8 mouse cellular contexts compared by ENCODE assay signal in the genomic region with DNA sequence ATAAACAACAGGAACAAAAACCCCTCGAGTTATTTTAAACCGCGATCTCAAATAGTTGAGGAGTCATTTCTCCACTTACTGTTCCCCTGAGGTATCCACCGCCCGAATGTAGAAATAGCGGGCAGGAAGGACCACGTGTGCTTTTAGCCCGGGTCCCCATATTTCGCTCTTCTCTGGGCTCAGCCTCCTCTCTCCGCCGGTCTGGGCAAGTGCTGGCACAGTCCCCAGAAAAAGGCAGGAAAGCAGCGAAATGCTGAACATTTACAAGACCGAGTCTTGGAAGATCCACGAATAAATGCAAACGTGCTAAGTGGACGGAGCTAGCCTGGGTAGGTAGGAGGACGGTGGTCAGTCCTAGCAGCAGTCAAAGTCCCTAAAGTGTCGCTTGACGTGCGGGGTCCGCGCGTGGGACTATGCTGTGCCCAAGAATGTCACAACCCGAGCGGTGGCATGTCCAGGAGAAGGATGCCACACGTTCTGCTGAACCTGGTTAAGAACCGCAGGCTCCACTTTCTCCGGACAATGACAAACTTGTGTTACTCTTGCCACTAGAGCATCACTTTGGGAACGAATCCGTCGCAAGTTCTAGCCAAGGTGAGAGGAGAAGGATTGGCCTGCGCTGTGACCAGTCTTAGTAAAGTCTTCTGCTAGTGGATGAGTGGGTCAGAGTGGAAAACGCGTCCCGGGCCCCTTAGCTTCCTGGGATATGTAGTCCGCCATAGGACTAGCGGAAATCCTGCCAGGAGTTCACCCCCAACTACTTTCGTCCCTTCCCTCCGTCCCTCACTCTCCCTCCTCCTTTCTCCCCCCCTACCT. TPM values are rescaled to one million over a fixed set of nuclear protein-coding genes. Genes with fewer than 3 reads are reported as not detected.
DNase-seq lines count a peak whose midpoint lies in the region; ATAC-seq and TF ChIP-seq lines count a peak whose summit lies in the region.

Kdelc1 (minus strand) TSS at position 570 of the 816 bp plus-strand sequence.
Bivm (plus strand) TSS at position 719 of the 816 bp plus-strand sequence.

- H3K4me2 ChIP-seq in forebrain, embryonic 15.5 days (replicated peaks) = peak within 1 kb of the TSS; percentile 87

- peaks cover 16% of the 10 kb centered on the region for H3K36me3 ChIP-seq in forebrain, embryonic 15.5 days

- H3K27ac ChIP-seq in forebrain, embryonic 15.5 days (replicated peaks) = peak within 1 kb of the TSS; percentile 97

- WGBS in forebrain, embryonic 15.5 days = under 1% methylated on average over 39 of the region's 39 CpGs
- whole genome bisulfite sequencing in lung, adult 2 months = under 1% methylated on average over 39 of the region's 39 CpGs

- TF ChIP-seq CTCF in lung, adult 2 months (IDR thresholded peaks at IDR 0.05; ENCODE audit: insufficient read depth, low read length) = no peak

- H3K4me1 ChIP-seq in forebrain, embryonic 15.5 days = peaks cover 31% of the 10 kb centered on the region
- H3K4me1 ChIP-seq in lung, adult 2 months (ENCODE audit: control insufficient read depth, insufficient read depth, low read length) = no peaks in the 10 kb centered on the region

- peak; percentile 98 for ATAC-seq in forebrain, embryonic 15.5 days (replicated peaks)
- peak; percentile 51; the same call in 1 of the 2 replicates for ATAC-seq in neutrophil, adult 5-6 weeks (ENCODE audit: extremely low read depth, insufficient number of reproducible peaks, low FRiP score, poor library complexity, severe bottlenecking)

- H3K9ac ChIP-seq in forebrain, embryonic 15.5 days (replicated peaks) = peak within 1 kb of the TSS; percentile 94

- intact Hi-C loops in heart, postnatal 25 days (cut with DNase I) = loop anchor here (1.0 to 2.0 kb wide), 2 partner anchors 16 to 28 kb away; partner anchors contain the start of genes Ercc5 and Tex30

- no peaks in the 10 kb centered on the region for H3K27me3 ChIP-seq in forebrain, embryonic 15.5 days

- H3K4me3 ChIP-seq in forebrain, embryonic 15.5 days = peak within 1 kb of the TSS; percentile 70
- H3K4me3 ChIP-seq in lung, adult 2 months (replicated peaks; ENCODE audit: extremely low read depth, low read depth, low read length) = peak within 1 kb of the TSS; percentile 98

- TF ChIP-seq POLR2A in lung, adult 2 months (IDR thresholded peaks at IDR 0.05; ENCODE audit: borderline replicate concordance, extremely low read depth, low read depth, low read length) = peak; percentile 64; the same call in 1 of the 2 replicates

- DNase-seq in ES-CJ7 (ENCODE audit: low read depth, low spot score) = peak; percentile 98
- peak; percentile 92 for DNase-seq in cerebellum, adult 11-12 months
- peak; percentile 83 for DNase-seq in heart, postnatal 25 days (ENCODE audit: low spot score)
- DNase-seq in layer of hippocampus, adult 18-20 months (ENCODE audit: low spot score in 2 of 2) = peak; percentile 88 to 96
- peak; percentile 76 for DNase-seq in lung, adult 2 months
- peak; percentile 64 to 73 for DNase-seq in thymus, adult 18-20 months

- H3K9me3 ChIP-seq in forebrain, embryonic 15.5 days = no peaks in the 10 kb centered on the region

RNA-seq across cellular contexts. Expression of gene Kdelc1, which starts in this region (rescaled TPM):
- polyA plus RNA-seq in forebrain, embryonic 15.5 days (2015; fragmentation: Nextera tagmentation; extraction: Ambion mirVana) = 29.0 and 31.8 TPM in 2 replicates
- total RNA-seq in heart, postnatal 25 days (2021) = 10 to 100 TPM; 23.0 to 24.9 TPM
- 10 to 100 TPM in 1 of 2 experiments, 1 to 10 TPM in 1; 9.5 to 10.3 TPM for total RNA-seq in layer of hippocampus, adult 18-20 months (2021)
- 14.9 and 16.6 TPM in 2 replicates for polyA plus RNA-seq in lung, adult 2 months (2012; rRNA removed)
- total RNA-seq in neutrophil, adult 5-6 weeks (2017) = 1.2 and 2.3 TPM in 2 replicates

RNA-seq across cellular contexts. Expression of gene Bivm, which starts in this region (rescaled TPM):
- 31.5 and 32.0 TPM in 2 replicates for polyA plus RNA-seq in forebrain, embryonic 15.5 days (2015; fragmentation: Nextera tagmentation; extraction: Ambion mirVana)
- total RNA-seq in heart, postnatal 25 days (2021) = 10 to 100 TPM in 1 of 2 experiments, 1 to 10 TPM in 1; 10.0 to 11.3 TPM
- 10 to 100 TPM; 33.9 to 38.2 TPM for total RNA-seq in layer of hippocampus, adult 18-20 months (2021)
- 4.6 and 6.2 TPM in 2 replicates for polyA plus RNA-seq in lung, adult 2 months (2012; rRNA removed)
- 1.6 and 2.1 TPM in 2 replicates for total RNA-seq in neutrophil, adult 5-6 weeks (2017)

Comparison
In these comparisons a context has a peak if more than half of its experiments do, and no peak if none do; other contexts are left out.
1. Peak in every context shown above with its lines: DNase-seq, ATAC-seq, H3K4me3 ChIP-seq and H3K27ac ChIP-seq.